ENCODE assay signal across 14 mouse cellular contexts in genomic region chr11:117104044-117104757, GRCm38 (mm10). TPM values are rescaled to one million over a fixed set of nuclear protein-coding genes. Genes with fewer than 3 reads are reported as not detected.
DNase-seq lines count a peak whose midpoint lies in the region; ATAC-seq lines count a peak whose summit lies in the region.
"Had no signal": no experiment of that assay in that cellular context is flagged by ENCODE, and none has a peak within 500 bp of the region (broad histone marks: within the 10 kb centered on the region; RNA-seq: fewer than 3 reads in every experiment).

No protein-coding gene starts in this region.

- intact Hi-C loops in left cerebral cortex, postnatal 14 days (cut with DNase I), result no loop called here

- no peak for ATAC-seq in heart, embryonic 15.5 days (replicated peaks; ENCODE audit: insufficient number of reproducible peaks, insufficient read depth, low FRiP score, low read depth)
- ATAC-seq: intestine, embryonic 15.5 days had no signal

- no peak overlapping the region for H3K9ac ChIP-seq in heart, embryonic 15.5 days
- H3K9ac ChIP-seq: embryonic facial prominence, embryonic 13.5 days; forebrain, embryonic 12.5 days; intestine, embryonic 15.5 days; liver, embryonic 15.5 days; midbrain, embryonic 12.5 days had no signal

- no peaks in the 10 kb centered on the region for H3K27me3 ChIP-seq in heart, embryonic 15.5 days
- H3K27me3 ChIP-seq: embryonic facial prominence, embryonic 13.5 days; forebrain, embryonic 12.5 days; intestine, embryonic 15.5 days; liver, embryonic 15.5 days; midbrain, embryonic 12.5 days had no signal

- 86% methylated on average over 10 of the region's 10 CpGs for WGBS in heart, embryonic 15.5 days

- no peak overlapping the region for H3K4me2 ChIP-seq in heart, embryonic 15.5 days
- H3K4me2 ChIP-seq: embryonic facial prominence, embryonic 13.5 days; forebrain, embryonic 12.5 days; intestine, embryonic 15.5 days; liver, embryonic 15.5 days; midbrain, embryonic 12.5 days had no signal

- H3K36me3 ChIP-seq in heart, embryonic 15.5 days, result no peaks in the 10 kb centered on the region
- H3K36me3 ChIP-seq: embryonic facial prominence, embryonic 13.5 days; forebrain, embryonic 12.5 days; intestine, embryonic 15.5 days; liver, embryonic 15.5 days; midbrain, embryonic 12.5 days had no signal

- no peaks in the 10 kb centered on the region for H3K9me3 ChIP-seq in heart, embryonic 15.5 days (replicated peaks)
- H3K9me3 ChIP-seq: embryonic facial prominence, embryonic 13.5 days; forebrain, embryonic 12.5 days; intestine, embryonic 15.5 days; liver, embryonic 15.5 days; midbrain, embryonic 12.5 days had no signal

- H3K4me3 ChIP-seq in heart, embryonic 15.5 days, result no peak overlapping the region
- H3K4me3 ChIP-seq: embryonic facial prominence, embryonic 13.5 days; forebrain, embryonic 12.5 days; intestine, embryonic 15.5 days; liver, embryonic 15.5 days; midbrain, embryonic 12.5 days had no signal

- DNase-seq in heart, postnatal 4 days, result no peak
- peak; percentile 79 to 88 for DNase-seq in lung, adult 18-20 months
- no peak for DNase-seq in lung, postnatal 14 days
- peak; percentile 46 to 80 for DNase-seq in left cerebral cortex, postnatal 14 days (ENCODE audit: low spot score in 2 of 2)
- DNase-seq in telencephalon, adult 2 months (ENCODE audit: low read depth, low spot score), result peak; percentile 92
- DNase-seq in thymus, postnatal 14 days, result no peak
- DNase-seq: cerebellum, adult 9-10 months; retina, postnatal 1 day had no signal

- H3K27ac ChIP-seq in heart, embryonic 15.5 days, result peak overlapping the region; percentile 34; the same call in 1 of the 2 replicates
- H3K27ac ChIP-seq: embryonic facial prominence, embryonic 13.5 days; forebrain, embryonic 12.5 days; intestine, embryonic 15.5 days; liver, embryonic 15.5 days; midbrain, embryonic 12.5 days had no signal

- H3K4me1 ChIP-seq in heart, embryonic 15.5 days (replicated peaks), result peaks cover 52% of the 10 kb centered on the region

RNA-seq across cellular contexts. Expression of gene Sec14l1, which starts 10.8 kb away (rescaled TPM):
- polyA plus RNA-seq in heart, embryonic 15.5 days (2015; fragmentation: Nextera tagmentation; extraction: Ambion mirVana), result 42.1 and 48.8 TPM in 2 replicates
- total RNA-seq in heart, postnatal 4 days (2021), result 10 to 100 TPM; 78.4 to 81.7 TPM
- total RNA-seq in left cerebral cortex, postnatal 14 days (2021), result 100 to 1,000 TPM; 172 to 175 TPM

Comparison
In these comparisons a context has a peak if more than half of its experiments do, and no peak if none do; other contexts are left out.
1. DNase-seq: peak in lung, adult 18-20 months (2 of 2), left cerebral cortex, postnatal 14 days (2 of 2) and telencephalon, adult 2 months (single experiment); none in heart, postnatal 4 days (single experiment), lung, postnatal 14 days (single experiment) and thymus, postnatal 14 days (single experiment).